Mouse (Mus musculus): ENCODE measurements around the gene Msh5. TPM values are rescaled to one million over a fixed set of nuclear protein-coding genes. Genes with fewer than 3 reads are reported as not detected.

Gene Msh5
- polyA plus RNA-seq (2012; ENCODE audit: insufficient read depth, insufficient read length, missing spikeins), result not detected in 2 replicates

DNA sequence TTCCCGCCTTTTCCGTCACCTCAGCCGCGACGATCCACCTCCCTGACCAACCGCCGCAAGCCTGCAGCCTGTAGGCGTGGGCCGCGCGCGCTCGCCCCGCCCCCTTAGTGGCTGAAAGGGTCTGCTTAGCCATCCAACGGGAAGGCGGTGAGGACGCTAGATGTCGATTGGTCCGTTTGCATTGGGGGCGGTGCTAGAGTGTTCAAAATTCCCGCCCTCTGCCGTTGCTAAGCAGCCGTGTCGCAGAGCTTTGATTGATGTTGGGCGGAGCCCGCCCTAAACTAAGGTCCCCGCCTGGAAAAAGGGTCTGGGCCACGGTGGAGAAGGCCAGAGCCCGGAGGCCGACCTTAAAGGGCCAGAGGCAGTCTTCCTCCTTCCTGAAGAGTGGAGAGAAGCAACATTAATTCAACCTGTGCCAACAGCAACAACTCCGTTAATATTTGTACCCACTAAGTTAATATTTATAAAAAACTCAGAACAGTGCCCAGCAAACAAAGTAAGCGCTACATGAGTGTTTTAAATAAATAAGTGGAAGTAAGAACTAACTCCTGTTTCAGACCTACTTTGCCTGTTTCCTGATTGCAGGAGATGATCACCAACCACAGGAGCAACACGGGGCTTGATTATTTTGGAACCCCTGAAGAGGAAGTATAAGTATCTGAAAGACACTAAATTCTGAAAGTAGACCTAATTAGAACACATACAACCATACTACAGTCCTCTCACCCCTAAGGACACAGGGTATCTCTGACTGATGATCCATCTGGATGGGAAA, at the start of gene Msh5:
Msh5 (minus strand) TSS at position 65 of the 775 bp plus-strand sequence.
- H3K4me1 ChIP-seq (ENCODE audit: control insufficient read depth, insufficient read depth, insufficient read length, low read length), result peaks cover 12% of the 10 kb centered on the region; the same call in 1 of the 2 replicates
- peak within 1 kb of the TSS; percentile 63 for H3K4me3 ChIP-seq (ENCODE audit: insufficient read depth, low read depth, low read length)
- H3K27ac ChIP-seq (replicated peaks; ENCODE audit: low read depth, low read length), result peak within 1 kb of the TSS; percentile 86

DNA sequence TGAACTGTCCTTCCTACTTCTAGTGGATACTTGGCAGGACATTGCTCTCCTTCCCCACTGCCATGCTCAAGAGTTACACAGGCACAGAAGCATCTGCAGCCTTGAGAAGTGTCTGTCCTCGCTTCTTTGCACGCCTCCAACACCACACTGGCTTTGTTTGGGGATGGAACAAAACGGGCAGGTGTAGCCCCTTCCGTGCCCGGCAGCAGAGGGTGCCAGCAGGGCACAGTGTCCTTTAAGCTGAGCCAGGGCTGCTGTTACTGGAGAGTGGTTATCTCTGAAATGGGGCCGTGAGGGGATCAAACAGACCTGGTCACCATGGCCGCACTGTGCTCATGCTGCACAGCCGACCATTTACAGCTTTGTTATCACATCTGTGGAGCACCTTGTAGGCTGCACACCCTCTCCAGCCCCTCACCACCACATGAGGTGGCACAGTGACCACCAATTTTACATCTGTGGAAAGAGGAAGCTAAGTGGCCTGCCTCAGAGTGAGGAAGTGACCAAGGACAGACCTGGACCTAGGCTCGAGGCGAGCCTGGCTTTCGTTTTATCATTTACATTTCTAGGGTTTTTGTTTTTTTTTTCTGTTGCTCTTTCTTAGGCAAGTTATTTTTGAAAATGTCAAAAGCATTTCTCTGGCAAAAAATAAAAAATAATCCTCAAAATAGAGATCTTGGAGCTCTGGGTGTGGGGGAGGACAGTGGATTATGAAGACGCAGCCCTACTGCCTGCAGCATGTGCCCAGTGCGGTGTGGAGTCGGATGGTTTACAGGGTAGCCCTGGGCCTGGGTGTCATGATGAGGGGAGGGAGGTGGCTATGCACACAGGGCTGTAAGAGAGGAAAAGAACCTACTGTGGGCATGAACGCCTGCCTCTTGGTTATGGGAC, 48.2 kb upstream of the Msh5 start:
- Histone ChIP-seq H3K27ac (replicated peaks; ENCODE audit: low read depth, low read length) (no peak overlapping the region), H3K4me3 (ENCODE audit: insufficient read depth, low read depth, low read length) (no peak overlapping the region), H3K4me1 (ENCODE audit: control insufficient read depth, insufficient read depth, insufficient read length, low read length) (no peaks in the 10 kb centered on the region; the same call in 1 of the 2 replicates)

DNA sequence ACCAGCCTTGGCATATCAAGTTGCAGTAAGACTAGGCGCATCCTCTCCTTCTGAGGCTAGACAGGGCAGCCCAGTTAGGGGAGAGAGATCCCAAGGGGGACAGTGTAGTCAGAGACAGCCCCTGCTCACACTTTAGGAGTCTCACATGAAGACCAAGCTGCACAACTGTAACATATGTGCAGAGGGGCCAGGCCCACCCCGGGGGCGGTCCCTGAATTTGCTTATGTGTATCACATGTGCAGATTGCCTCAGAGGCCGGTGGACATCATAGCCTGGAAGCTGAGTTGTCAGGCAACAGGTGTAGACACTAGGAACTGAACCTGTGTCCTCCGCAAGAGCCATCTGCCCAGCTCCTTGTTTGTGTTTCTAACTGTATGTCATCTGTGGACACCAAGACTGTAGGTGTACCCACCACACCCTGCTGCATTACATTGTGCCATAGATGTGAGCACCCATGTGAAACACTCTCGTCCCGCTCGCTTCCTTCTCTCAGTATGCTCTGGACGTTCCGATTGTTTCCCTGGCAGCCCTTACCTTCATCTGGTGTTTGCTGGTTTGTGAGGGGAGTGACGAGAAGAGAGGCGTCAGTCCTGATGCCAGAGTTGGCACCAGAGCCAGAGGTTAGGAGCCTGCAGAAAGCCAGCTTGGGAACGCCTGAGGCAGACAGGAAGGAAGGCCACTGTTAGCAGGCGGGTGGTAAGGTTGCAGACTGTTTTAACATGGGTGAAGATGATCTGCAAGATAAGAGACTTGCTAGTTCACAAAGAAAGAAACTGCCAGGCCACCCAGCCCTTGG, 46.1 kb upstream of the Msh5 start:
- H3K4me3 ChIP-seq (ENCODE audit: insufficient read depth, low read depth, low read length), result no peak overlapping the region
- H3K4me1 ChIP-seq (ENCODE audit: control insufficient read depth, insufficient read depth, insufficient read length, low read length), result no peaks in the 10 kb centered on the region; the same call in 1 of the 2 replicates
- no peak overlapping the region for H3K27ac ChIP-seq (replicated peaks; ENCODE audit: low read depth, low read length)

DNA sequence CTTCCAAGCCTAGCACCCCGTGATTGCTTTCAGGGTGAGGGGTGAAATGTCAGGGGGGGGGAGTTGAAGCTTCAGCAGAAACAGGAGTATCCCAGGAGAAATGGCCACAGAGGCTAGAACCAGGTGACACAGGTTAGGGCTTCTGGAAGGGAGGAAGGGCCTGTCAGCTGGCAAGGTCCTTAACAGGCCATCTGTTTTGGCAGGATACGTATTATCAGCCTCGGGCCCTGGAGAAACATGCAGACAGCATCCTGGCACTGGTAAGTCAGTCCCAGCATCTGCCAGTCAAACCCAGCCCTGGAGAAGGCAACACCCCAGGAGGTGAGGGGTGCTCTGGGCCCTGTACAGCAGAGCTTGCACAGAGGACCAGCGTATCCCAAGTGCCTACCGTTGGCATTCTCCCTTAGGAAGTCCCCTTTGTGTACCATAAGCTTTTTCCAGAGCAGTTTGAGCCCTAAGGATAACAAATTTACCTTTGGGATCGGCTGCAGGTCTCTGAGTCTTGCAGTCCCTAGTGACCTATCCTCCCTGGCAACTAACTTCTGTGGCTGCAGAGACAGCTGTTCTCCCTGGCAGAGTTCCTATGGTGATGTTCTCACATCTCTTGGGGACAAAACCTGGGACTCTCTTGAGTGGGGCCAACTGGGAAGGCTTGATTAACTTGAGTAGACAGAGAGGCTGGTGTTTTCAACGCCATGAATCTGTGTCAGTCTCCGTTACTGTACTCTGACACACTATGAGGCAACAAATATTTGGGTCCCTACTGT, 43.8 kb upstream of the Msh5 start:
- Histone ChIP-seq H3K4me3 (ENCODE audit: insufficient read depth, low read depth, low read length) (peak overlapping the region; percentile 85), H3K4me1 (ENCODE audit: control insufficient read depth, insufficient read depth, insufficient read length, low read length) (no peaks in the 10 kb centered on the region; the same call in 1 of the 2 replicates), H3K27ac (replicated peaks; ENCODE audit: low read depth, low read length) (peak overlapping the region; percentile 98)

DNA sequence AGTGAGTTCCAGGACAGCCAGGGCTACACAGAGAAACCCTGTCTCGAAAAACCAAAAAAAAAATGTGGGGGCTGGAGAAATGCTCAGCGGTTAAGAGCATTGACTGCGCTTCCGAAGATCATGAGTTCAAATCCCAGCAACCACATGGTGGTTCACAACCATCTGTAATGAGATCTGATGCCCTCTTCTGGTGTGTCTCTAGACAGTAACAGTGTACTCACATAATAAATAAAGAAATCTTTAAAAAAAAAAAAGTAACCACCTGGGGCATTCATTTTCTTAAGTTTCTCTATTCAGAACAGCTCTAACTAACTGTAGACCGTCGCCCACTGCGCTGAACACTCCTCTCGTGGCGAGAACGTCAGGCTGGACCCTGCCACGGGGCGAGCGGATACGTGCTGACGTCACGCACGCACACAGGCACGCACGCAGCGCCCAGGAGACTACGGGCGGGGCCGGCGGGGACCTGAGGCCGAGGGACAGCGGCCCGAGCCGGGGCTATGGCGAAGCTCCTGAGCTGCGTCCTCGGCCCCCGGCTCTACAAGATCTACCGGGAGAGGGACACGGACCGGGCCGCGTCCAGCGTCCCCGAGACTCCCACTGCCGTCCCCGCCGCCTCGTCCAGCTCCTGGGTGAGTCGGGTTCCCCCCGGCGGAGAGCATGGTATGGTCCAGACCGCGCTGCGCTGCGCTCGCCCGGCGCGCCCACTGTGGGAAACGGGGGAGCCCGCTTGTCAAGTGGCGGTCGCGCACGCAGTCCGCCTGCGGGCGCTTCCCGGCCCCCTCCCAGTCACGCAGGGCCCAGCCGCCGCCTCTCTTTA, 42.5 kb upstream of the Msh5 start, which contains the start of gene Abhd16a:
Abhd16a (plus strand) TSS at position 439 of the 820 bp plus-strand sequence.
- Histone ChIP-seq H3K4me3 (ENCODE audit: insufficient read depth, low read depth, low read length) (peak within 1 kb of the TSS; percentile 85), H3K4me1 (ENCODE audit: control insufficient read depth, insufficient read depth, insufficient read length, low read length) (no peaks in the 10 kb centered on the region; the same call in 1 of the 2 replicates), H3K27ac (replicated peaks; ENCODE audit: low read depth, low read length) (peak within 1 kb of the TSS; percentile 98)

DNA sequence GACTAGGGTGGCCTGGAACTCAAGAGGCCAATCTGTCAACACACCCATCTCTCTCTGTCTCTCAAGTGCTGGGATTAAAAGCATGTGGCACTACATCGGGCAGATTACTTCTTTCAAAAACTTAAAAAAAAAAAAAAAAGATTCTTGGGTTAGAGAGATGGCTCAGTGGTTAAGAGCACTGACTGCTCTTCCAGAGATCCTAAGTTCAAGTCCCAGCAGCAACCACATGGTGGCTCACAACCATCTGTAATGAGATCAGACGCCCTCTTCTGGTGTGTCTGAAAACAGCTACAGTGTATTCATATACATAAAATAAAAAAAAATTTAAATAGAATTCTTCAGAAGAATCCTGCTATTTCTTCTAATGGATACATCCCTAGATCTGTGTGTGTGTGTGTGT, 41.6 kb upstream of the Msh5 start:
- Histone ChIP-seq H3K27ac (replicated peaks; ENCODE audit: low read depth, low read length) (no peak overlapping the region), H3K4me1 (ENCODE audit: control insufficient read depth, insufficient read depth, insufficient read length, low read length) (no peaks in the 10 kb centered on the region; the same call in 1 of the 2 replicates), H3K4me3 (ENCODE audit: insufficient read depth, low read depth, low read length) (no peak overlapping the region)

DNA sequence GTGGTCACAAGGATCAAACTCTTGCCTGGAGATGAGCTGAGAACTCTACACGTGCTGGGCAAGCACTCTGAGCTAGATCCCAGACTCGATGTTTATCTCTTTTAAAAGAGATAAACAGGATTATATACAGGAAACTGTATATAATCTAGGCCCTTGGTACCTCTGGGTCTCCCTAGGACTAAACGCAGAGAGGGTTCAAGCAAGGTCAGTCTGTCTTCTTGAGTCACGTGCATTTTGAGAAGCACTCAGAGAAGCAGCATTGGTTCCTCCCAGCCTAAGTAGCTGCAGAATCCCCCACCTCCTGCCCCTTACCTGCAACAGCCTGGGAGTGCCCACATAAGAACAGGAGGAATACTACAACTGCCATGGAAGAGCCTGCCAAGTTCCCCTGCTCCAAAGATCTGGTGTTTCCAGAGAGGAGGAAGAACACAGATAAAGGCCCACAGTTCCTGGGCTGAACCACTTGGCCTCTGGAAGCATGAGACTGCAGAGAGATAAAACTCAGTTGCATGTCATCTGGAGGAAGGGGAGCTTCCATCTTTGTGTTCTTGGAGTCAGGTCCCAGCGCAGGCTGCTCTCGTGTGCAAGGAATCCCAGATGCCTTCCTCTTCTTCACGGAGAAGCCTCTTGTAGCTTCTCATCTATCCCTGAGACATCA, 38.8 kb upstream of the Msh5 start, which contains the start of gene Ly6g6f:
Ly6g6f (minus strand) TSS at position 403 of the 658 bp plus-strand sequence.
- Histone ChIP-seq H3K4me1 (ENCODE audit: control insufficient read depth, insufficient read depth, insufficient read length, low read length) (no peaks in the 10 kb centered on the region; the same call in 1 of the 2 replicates), H3K4me3 (ENCODE audit: insufficient read depth, low read depth, low read length) (no peak within 1 kb of the TSS), H3K27ac (replicated peaks; ENCODE audit: low read depth, low read length) (no peak within 1 kb of the TSS)

DNA sequence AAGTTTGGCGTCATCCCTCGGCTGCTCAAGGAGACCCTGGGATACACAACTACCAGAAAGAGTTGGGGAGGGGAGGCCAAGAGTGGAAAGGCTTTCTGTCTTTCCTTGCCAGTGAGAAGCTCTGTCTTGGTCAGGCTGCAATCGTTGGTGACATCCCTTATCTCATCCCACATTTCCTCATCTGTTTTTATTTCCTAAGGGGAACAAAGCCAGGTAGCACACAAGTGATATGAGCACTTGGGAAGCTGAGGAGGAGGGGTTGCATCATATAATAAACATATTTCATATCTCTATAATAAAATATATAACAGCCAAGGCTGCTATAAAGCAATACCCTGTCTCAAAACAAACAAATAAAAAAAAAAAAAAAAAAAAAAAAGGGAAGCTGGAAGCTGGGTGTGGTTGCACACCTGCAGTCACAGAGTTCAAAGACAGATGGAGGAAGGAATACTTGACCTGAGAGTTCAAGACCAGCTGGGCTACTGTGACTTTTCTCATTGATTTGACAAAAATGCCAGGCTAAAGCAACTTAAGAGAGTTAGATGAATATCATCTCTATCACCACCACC, 37.5 kb upstream of the Msh5 start:
- no peak overlapping the region for H3K4me3 ChIP-seq (ENCODE audit: insufficient read depth, low read depth, low read length)
- H3K4me1 ChIP-seq (ENCODE audit: control insufficient read depth, insufficient read depth, insufficient read length, low read length), result no peaks in the 10 kb centered on the region
- no peak overlapping the region for H3K27ac ChIP-seq (replicated peaks; ENCODE audit: low read depth, low read length)

DNA sequence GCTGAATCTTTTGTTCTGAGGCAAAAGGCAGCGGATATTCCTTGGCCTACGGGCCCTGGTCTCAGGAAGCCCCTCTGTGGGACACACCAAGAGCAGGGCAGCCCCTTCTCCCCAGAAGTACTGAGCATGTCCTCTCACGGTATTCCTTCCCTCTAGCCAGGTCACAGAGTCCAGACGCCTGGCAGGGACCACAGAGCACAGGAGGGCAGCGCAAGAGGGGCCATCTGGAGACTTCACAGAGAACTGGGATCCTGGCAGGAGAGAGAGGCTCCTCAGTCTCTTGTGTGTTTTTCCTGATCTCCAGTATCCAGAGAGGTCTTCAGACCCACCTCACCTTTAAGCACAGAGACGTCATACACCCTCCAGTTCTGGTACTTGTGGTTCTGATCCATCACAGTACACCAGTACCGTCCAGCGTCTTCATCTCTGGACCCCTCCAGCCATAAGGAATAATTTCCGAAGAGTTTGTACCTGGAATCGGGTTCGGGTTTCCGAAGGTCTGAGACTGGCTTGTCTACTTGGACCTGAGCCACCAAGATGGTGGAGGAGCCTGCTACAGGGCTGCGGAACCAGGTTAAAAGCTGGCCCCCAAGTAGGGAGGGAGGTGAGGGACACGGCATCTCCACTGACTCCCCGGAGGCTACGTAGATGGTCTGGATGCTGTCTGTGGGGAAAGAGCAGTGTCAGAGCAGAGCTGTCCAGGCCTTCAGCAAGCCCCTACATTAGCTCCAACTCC, 36.5 kb upstream of the Msh5 start:
- Histone ChIP-seq H3K4me3 (ENCODE audit: insufficient read depth, low read depth, low read length) (no peak overlapping the region), H3K4me1 (ENCODE audit: control insufficient read depth, insufficient read depth, insufficient read length, low read length) (no peaks in the 10 kb centered on the region), H3K27ac (replicated peaks; ENCODE audit: low read depth, low read length) (no peak overlapping the region)

DNA sequence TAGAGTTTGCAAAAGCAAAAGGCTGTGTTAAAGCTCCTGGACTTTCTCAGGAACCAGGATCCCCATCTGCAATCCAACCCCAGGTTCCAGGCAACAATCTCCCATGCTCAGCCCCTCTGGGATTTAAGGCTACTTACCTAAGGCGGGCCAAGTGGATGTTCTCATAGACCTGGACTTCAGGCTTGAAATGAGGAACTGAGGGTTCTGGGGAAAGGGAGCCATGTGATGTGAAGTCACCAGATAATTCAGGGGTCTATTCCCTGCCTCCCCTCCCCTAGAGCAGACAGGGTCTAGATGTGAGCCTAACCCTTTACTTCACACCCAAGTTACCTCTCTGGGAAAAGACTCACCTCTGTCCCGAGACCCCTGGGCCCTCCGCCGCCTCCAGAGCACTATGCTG, 34.2 kb upstream of the Msh5 start:
- H3K27ac ChIP-seq (replicated peaks; ENCODE audit: low read depth, low read length), result no peak overlapping the region
- H3K4me3 ChIP-seq (ENCODE audit: insufficient read depth, low read depth, low read length), result no peak overlapping the region
- no peaks in the 10 kb centered on the region for H3K4me1 ChIP-seq (ENCODE audit: control insufficient read depth, insufficient read depth, insufficient read length, low read length)

DNA sequence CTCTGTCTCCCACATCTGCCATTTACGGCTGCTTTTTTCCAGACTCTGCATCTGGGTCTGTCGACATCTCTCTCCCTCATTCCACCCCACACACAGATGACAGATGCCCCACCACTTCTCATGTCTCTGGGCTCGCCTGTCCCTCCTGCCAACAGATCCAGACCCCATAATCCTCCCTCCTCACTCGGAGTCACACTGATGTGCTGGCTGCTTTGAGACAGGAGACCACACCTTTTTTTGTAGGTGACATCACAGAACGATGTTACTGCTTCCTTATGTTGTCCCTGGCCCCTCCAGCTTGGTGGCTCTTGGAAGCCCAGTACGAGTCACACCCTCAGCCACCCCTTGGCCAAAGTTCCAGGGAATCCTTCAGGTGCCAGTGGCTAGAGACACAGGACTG, 33.7 kb upstream of the Msh5 start:
- Histone ChIP-seq H3K4me1 (ENCODE audit: control insufficient read depth, insufficient read depth, insufficient read length, low read length) (no peaks in the 10 kb centered on the region), H3K27ac (replicated peaks; ENCODE audit: low read depth, low read length) (no peak overlapping the region), H3K4me3 (ENCODE audit: insufficient read depth, low read depth, low read length) (no peak overlapping the region)

DNA sequence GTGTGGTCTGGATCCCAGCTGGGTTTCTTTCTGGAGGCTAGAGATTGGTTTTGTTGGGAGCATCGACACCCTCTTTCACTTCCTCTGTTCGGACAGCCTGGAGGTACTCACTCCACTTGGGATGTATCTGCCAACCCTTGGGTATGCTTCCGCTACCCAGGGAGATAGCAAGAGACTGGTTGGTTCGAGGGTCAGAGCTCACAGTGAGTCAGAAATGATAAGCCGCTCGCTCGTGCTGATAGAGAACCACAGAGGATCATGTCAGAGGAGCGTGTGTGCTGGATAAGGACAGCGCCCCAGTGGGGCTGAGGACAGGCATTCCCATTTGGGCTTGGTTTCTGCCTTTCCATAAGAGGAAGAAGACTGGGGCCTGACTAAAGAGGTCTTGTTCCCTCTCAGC, 33.2 kb upstream of the Msh5 start:
- no peak overlapping the region for H3K4me3 ChIP-seq (ENCODE audit: insufficient read depth, low read depth, low read length)
- H3K27ac ChIP-seq (replicated peaks; ENCODE audit: low read depth, low read length), result no peak overlapping the region
- no peaks in the 10 kb centered on the region for H3K4me1 ChIP-seq (ENCODE audit: control insufficient read depth, insufficient read depth, insufficient read length, low read length)
